Mouse (Mus musculus) mesoderm, embryonic 11.5 days (tissue): Measurements from ENCODE around the gene Psmd9.

Experiments
- DNase-seq: peaks from one replicate; pipeline ENCODE4 v3.0.0-alpha.2; 2012; ENCODE audit warnings: low read depth, low spot score

The Psmd9 gene

GRCm38 (mm10) chr5:123169284-123169683 is at the start of gene Psmd9:
Gene Psmd9 (plus strand): TSS chr5:123169413.
- DNase-seq, result no peak

DNA sequence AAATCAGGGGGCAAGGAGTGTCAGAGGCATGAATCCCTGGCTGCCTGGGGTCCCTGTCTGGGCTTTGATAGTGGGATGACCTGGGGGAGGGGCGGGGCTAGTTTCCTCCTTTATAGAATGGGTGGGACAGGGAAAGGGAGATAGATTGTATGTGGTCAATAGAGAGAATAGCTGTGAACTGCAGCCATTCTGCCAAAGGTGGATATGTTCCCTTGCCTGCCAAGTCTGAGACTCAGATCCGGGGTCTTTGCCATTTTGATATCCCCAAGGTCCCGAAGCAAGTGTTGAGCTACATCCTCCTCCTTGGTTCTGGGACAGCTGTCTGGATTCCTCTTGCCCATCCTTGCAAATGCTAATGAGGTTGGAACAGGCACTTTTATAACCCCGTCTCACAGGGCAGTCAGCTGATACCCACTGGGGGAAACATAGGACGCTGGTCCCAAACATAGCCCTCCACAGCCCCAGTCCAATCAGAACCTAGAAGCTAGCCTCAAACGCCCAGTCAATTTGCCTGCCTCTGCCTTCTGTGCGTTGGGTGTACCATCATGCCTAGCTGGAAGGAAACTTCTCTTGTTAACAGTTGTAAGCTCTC is 48.5 kb upstream of the Psmd9 start:
- DNase-seq, result no peak

DNA sequence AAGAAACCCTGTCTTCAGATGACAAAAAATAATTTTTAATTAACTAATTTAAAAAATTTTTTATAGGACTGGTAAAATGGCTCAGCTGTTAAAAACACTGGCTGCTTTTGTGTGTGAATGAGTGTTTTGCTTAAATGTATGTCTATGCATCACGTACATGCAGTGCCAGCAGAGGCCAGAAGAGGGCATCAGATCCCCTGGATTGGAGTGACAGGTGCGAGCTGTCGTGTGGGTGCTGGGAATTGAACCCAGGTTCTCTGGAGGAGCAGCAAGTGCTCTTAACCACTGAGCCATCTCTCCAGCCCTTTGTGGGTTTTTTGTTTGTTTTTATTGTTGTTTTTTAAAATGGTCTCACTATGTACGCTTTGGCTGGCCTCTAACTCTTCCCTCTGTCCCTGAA is 47.0 kb upstream of the Psmd9 start:
- no peak for DNase-seq

DNA sequence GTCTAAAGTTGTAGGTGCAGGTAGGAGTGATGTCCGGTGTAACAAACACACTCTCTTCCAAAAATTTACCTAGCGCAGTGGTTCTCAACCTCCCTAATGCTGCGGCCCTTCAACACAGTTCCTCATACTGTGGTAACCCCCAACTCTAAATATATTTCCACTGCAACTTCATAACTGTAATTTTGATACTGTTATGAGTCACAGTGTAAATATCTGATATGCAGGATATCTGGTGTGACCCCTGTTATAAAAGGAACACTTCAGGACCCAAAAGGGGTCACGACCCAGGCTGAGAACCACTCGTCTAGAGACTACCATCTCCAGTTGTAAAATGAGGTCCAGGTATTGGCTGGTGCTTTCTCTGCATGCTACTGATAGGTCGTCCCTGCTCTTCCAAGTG is 44.1 kb upstream of the Psmd9 start:
- no peak for DNase-seq

GRCm38 (mm10) chr5:123125638-123126406 is 43.4 kb upstream of the Psmd9 start:
- no peak for DNase-seq

DNA sequence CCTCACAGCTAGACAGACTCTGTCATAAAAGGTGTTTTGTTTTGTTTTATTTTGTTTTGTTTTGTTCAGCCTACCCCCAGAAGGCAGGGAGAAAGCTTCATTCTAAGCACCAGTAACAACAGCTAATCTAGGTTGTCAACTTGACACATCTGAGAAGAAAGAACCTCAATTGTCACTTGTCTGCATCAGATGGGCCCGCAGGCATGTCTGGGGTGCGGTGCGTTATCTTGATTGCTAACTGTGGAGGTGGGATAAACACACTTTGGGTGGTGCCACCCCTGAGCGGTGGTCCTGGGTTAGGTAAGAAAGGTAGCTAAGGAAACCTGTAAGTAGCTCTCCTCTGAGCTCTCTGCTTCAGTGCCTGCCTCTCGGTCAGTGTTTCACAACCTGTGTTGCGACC is 42.2 kb upstream of the Psmd9 start:
- no peak for DNase-seq

DNA sequence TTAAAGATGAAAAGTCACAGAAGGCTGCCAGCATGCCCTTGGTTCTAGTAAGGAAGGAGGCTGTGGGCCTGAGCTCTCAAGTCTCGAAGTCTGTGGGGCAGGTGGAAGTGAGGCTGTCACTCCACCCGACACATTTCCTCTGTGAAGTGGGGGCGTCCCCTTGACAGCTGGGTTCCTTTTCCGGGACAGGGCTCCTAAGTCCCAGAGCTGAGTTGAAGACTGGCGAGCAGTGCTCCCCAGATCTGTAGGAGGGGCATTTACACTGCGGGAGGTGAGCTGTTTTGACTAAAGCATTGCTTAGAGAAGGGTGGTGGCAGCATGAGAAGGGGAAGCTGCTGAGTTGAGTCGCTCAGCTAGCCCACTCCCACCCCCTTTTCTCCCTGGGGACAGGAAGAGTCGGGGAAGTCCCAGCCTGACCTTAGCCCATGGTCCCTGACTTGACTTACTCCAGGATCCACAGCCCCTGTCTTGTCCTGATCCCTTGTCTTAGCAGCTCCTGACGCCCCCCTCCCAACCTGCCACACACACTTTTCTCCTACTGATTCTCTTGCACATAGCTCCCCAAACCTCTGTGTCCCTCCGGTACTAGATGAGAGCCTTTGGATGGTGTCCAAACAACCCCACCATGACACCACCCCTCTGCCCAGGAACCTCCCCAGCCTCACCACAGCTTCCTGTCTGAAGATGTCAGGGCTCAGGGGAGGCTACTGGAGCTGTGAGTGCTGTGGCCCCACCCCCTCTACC is 40.6 kb upstream of the Psmd9 start:
- DNase-seq, result no peak

DNA sequence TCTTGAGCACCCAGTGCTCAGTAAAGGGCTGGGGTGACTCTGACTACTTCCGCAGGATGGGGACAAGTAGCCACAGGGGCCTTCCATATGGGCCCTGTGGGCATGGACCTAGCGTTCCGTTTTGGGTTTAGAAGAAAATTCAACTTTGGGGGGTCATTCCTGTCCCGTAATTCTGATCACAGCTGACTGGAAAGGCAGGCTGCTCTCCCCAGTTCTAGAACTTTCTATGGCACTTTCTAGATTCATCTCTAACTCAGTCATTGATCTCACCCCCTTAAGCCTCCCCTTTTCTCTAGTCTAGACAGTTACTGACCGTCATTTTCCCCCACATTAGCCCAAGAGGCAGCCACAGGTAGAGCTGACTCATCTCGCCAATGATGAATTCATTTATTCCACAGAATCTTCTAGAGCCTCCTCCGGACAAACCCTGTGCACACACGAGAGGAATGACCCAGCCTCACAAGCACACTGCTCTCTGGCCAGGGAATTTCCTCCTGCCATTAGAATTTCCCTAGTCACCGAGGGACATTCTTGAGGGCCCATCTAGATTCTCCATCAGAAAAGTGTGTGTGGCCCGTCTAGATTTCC is 39.9 kb upstream of the Psmd9 start:
- no peak for DNase-seq

DNA sequence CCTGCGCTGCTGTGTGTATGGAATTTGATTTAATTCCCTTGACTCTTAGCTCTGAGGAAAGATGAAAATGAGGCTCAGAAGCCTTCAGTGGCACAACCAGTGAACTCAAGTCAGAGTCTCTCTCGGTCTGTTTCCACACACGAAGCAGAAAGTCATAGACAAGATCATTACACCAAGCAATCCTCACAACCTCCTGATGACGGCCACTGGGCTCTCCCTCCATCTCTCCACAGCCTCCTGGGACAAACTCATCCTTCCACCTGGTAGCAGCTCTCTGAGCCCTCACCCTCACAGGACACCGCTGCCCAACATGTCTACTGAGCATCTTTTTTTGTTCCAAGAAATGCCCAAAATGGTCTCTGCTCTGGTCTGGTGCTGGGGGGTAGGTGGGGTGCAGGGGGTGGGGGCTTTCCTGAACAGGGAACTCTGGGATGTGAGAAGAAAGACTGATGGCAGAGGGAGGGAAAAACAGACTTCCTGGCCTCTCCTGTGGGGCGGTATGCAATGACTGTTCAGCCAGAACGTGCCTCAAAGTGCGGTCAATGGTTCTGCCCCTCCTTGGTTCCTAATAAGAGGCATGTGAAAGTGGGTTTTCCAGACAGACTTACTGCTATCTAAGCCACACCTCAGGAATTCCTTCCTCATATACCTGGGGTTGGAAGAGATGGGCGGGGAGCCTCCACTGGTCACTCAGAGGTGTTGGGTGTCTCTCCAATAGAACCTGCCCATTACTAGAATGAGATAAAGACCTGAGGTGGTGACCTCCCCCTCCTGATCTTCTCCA is 39.0 kb upstream of the Psmd9 start:
- no peak for DNase-seq

GRCm38 (mm10) chr5:123130814-123131148 is 38.4 kb upstream of the Psmd9 start:
- DNase-seq, result no peak

- DNase-seq, result peak; percentile 71
These were observed 36.7 kb upstream of the Psmd9 start, which contains the start of gene Rhof for GRCm38 (mm10) chr5:123132308-123133071. Gene Rhof (minus strand): TSS chr5:123132692.

DNA sequence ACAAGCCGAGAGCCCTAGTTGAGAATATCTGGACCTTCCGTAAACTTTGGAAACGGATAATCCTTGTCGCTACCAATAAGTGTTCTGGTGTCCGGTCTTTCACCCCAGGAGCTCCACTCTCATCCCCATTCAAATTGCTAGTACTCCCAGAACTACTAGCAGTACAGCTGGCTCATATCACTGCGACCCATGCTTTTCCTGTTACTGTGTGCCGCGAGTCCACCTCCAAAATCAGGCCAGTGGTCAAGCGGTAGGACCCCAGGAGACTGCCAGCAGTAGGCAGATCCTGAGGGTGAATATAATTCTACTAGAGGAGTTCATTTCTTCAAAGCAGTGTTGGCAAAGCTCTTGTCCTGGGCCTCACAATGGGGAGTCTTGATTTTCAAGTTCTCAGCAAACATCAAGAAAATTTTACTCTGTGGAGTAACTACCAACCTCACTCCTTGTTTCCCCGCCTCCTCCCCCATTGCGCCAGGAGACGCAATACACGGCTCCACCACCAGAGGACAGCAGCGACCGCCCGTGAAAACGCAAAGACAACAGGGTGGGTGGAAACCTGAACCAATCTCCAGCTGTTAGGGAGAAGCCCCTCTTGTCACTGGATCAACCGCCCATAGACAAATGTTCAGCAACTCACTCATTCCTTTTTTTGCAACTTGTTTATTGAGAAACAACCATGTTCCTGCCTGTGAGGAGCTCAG is 36.0 kb upstream of the Psmd9 start:
- peak; percentile 91 for DNase-seq

DNA sequence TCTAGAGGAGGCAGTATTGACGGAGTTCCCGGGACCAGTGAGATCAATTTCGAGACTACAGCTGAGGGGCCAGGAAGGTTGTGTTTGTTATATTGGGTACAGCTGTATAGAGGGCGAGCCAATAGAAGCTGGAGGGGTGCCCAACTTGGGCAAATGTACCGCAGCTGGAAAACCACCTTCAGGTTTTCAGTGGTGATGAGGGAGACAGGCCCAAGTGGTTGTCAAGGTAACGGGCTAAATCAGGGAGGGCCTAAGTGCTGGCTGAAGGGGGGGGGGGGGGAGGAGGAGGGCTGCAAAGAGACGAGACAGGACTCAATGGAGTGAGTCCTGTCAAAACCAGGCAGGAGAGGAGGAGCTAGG is 35.4 kb upstream of the Psmd9 start:
- DNase-seq, result no peak

GRCm38 (mm10) chr5:123134186-123134874 is 34.9 kb upstream of the Psmd9 start:
- no peak for DNase-seq

DNA sequence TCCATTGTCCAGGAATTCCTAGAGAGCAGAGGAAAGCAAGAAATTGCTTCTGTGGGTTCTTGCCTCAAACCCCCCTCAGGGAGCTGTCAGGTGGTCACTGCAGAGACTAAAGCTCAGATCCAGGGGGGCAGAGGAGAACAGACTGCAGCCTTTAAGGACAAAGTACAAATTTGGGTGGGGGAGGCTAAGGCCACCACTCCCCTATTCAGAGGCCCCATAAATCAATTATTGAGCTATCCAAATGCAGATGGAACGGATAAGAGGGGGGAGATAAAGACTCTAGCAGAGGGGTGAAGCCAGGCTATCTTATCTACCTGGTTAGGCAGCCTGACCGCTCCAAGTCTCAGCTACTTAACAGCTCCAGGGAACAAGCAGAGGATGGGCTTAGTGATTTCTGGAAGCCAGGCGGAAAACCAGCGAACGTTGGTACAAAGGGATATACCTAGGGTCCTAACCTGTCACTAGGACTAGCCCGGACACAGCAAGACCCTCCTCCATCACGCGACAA is 34.3 kb upstream of the Psmd9 start:
- DNase-seq, result no peak

DNA sequence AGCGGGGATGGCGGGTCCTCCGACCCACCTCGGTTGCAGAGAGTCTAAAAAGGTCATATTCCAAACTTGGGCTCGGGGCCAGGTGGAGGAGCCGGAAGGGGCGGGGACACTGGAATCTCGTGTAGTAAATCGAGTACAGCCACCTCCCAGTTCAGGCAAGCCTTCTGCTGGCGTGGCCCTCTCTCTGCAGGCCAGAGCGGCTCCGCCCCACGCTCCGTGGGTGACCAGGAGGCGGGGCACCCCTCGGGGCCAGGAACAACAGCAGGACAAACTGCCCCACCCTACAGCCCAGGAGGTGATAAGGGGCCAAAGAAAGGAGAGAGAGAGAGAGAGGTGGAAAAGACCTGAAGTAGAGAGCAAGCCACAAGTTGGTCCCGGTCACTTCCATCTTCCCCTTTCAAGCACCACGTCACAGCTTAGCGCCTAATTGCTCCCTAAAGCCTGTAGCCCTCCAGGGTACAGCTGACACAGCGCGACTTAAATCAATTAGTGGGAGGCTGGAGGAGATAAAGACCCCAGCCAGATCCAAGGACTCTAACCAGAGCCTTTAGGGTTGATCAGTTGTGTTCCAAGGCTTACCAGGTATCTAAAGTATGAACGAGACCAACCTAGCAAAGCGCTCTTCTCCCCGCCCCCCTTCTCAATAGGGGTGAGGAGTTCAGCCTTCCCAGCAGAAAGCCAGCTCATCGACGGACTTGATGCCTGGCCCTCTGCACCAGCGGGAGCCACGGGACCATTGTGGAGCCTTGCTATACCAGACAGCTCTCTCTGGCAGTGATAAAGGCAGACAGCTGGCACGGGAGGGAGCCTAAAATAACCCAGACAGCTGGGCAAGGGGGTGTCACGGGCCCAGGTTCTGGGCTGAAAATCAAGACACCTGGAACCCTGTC is 33.5 kb upstream of the Psmd9 start:
- peak; percentile 48 for DNase-seq

DNA sequence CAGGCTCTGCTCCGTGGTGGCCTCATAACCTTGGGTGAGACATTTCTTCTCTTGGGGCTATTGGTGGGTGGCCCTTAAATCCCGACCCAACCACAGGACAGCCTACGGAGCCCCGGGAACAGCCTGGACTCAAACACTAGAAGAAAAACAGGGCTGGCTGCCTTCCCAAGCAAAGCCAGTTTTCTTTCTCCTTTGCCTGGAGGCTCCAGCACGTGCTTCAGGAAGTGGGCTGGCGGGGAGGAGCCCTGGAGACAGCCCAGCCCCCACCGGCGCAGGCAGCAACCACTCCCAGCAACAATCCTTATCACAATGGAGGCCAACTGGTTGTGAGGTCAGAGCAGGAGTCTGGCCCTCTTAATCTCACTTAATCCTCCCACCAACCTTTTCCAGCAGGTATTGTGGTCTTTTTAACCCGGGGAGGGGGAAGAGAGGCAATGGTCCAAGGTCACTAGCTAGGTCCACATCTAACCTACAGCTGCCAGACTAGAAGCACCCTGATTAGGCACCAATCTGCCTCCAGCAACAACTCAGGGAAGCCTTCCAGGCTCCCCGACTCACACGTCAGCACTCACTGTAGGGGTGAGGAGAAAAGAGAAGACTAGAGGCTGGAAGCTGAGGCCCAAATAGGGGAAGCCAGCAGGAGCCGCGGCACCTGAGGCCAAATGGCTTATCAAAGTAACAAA is 32.7 kb upstream of the Psmd9 start:
- DNase-seq, result peak; percentile 66
